Mouse (Mus musculus) left cerebral cortex, adult 8-10 months (tissue): Measurements from ENCODE around the gene Gm13272. TPM values are rescaled to one million over a fixed set of nuclear protein-coding genes. Genes with fewer than 3 reads are reported as not detected.
"Not testable (repeated sequence)": the region's sequence is repeated elsewhere in the genome, so short reads cannot be mapped to it uniquely, and the experiment has no call there.

Experiments
- DNase-seq, 2 experiments: peaks; one replicate each; pipeline ENCODE4 v3.0.0; 2022; ENCODE audit warnings: low spot score in 2 of 2
- total RNA-seq, 4 experiments: library from RNA; stranded (reverse); gene quantifications; 2 replicates each; pipeline ENCODE4 v1.2.4; 2022

The Gm13272 gene
- total RNA-seq = not detected

- DNase-seq = not testable (repeated sequence)
Measured at GRCm38 (mm10) chr4:88779550-88779949, at the start of gene Gm13272. Gene Gm13272, plus strand, starts transcription at chr4:88779850.

- DNase-seq = peak in 1 of 2 experiments; percentile 58
Measured at GRCm38 (mm10) chr4:88738480-88738879, 41.2 kb upstream of the Gm13272 start.

- DNase-seq = no peak
Measured at GRCm38 (mm10) chr4:88739036-88739435, 40.6 kb upstream of the Gm13272 start.

- no peak for DNase-seq
Measured at GRCm38 (mm10) chr4:88741426-88741825, 38.2 kb upstream of the Gm13272 start.

GRCm38 (mm10) chr4:88742771-88743371 lies 36.8 kb upstream of the Gm13272 start:
- DNase-seq = no peak

- DNase-seq = no peak
Measured at GRCm38 (mm10) chr4:88744207-88744606, 35.4 kb upstream of the Gm13272 start.

GRCm38 (mm10) chr4:88749926-88750325 lies 29.7 kb upstream of the Gm13272 start:
- no peak for DNase-seq

- DNase-seq = peak; percentile 76 to 80
Measured at GRCm38 (mm10) chr4:88754818-88755340, 24.8 kb upstream of the Gm13272 start, which contains the start of gene Gm13271. Gene Gm13271, plus strand, starts transcription at chr4:88754868.

GRCm38 (mm10) chr4:88756581-88757513 lies 22.8 kb upstream of the Gm13272 start:
- DNase-seq = not testable (repeated sequence)

GRCm38 (mm10) chr4:88757628-88758031 lies 22.0 kb upstream of the Gm13272 start:
- DNase-seq = peak; percentile 93 to 98

GRCm38 (mm10) chr4:88758751-88759150 lies 20.9 kb upstream of the Gm13272 start:
- DNase-seq = peak; percentile 13 to 26

- DNase-seq = peak; percentile 18 to 55
Measured at GRCm38 (mm10) chr4:88759610-88760268, 19.9 kb upstream of the Gm13272 start, which contains the start of gene Gm13283. Gene Gm13283, plus strand, starts transcription at chr4:88760119.

GRCm38 (mm10) chr4:88760431-88760830 lies 19.2 kb upstream of the Gm13272 start:
- DNase-seq = peak; percentile 22 to 34

GRCm38 (mm10) chr4:88761776-88762175 lies 17.9 kb upstream of the Gm13272 start:
- peak; percentile 70 to 80 for DNase-seq

- peak in 1 of 2 experiments; percentile 25 for DNase-seq
Measured at GRCm38 (mm10) chr4:88762341-88762740, 17.3 kb upstream of the Gm13272 start.

- not testable (repeated sequence) for DNase-seq
Measured at GRCm38 (mm10) chr4:88763384-88764018, 16.1 kb upstream of the Gm13272 start.

GRCm38 (mm10) chr4:88773534-88773933 lies 6.1 kb upstream of the Gm13272 start, which contains the start of gene Gm13290:
Gene Gm13290, plus strand, starts transcription at chr4:88773834.
- not testable (repeated sequence) for DNase-seq

- DNase-seq = not testable (repeated sequence)
Measured at GRCm38 (mm10) chr4:88776622-88777021, 3.0 kb upstream of the Gm13272 start, which contains the start of gene Gm13289. Gene Gm13289, plus strand, starts transcription at chr4:88776922.

GRCm38 (mm10) chr4:88780320-88780719 lies 670 bp downstream of the Gm13272 start:
- DNase-seq = not testable (repeated sequence)

- not testable (repeated sequence) for DNase-seq
Measured at GRCm38 (mm10) chr4:88781831-88782230, 2.2 kb downstream of the Gm13272 start, which contains the start of gene Ifnz. Gene Ifnz, plus strand, starts transcription at chr4:88782131.
